Mouse (Mus musculus) B cell, adult (primary cell): ENCODE measurements around the gene Ltn1. TPM values are rescaled to one million over a fixed set of nuclear protein-coding genes. Genes with fewer than 3 reads are reported as not detected.

ENCODE experiments used
- total RNA-seq: library from RNA; stranded (reverse); gene quantifications from 4 replicates; pipeline ENCODE4 v1.2.4, GENCODE M21; 2023; ENCODE audit not compliant: inconsistent age

Gene Ltn1
- total RNA-seq = 42.1 to 50.0 TPM (median 46.0 TPM) in 4 replicates

DNA sequence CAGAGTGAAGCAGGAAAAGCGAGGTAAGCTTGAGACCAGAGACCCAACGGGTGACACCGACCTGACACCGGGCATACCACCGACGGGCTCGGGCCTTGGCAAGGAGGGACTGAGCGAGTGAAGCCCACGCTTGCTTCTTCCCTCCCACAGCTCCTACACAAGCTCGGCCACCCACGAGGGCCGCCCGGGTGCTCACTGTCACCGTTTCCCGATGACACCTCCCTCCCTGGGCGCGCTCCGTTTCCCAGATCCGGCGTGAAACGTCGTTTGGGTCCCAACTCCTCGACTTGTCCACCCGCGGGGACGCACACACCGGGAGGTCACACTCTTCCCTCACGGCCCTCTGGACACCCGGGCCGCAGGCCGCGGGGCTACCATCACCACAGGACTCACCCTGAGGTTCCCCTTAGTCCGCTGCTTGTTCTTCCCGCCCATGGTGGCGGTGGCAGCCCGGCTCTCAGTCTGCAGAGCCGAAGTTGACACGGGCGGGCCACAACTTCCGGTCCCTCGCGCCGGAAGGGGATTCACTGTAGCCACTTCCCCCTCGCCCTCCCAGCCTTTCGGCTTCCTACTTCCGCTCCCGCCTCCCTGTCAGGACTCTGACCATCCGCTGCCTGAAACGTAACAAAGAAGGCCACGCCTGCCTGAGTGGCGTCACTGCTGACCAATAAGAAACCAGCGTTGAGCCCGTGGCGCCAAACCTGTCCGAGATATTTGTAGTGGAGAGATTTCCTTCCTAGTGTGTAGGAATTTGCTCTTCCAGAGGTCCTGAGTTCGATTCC, at the start of gene Ltn1:
Gene Ltn1, minus strand, starts transcription at position 580 of the 782 bp plus-strand sequence.

DNA sequence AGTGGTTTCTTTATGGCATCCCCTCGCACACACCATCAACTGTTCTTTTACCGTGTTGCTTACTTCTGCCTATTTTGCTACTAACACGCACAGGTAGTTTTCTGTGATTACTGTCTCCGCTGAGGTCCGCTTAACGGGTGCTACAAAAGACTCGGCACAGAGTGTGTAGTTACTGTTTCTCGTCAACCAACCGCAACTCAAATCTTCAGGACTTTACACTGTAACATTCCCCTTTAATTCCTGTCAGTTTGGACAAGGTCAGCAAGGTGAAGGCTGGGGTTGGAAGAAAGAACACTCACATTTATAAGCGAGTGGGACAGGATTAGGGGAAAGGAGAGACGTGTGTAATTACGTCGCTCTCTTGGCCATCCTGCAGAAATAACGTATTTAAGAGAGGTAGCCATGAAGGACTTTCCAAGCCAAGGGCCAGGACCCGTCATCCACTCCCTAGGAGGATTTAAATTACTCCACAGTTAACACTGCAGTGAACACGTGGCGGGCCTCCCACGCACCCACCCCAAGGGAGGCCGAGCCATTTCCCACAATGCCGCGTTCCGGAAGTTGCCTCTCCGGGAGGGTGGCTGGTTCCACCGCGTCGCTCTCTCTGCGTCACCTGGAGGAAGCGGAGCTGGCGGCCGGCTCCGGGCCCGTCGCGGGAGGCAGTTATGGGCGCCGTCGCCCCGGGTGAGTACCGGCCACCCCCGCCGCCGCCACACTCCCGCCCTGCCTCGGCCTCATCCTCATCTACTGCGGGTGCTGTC, 22.2 kb upstream of the Ltn1 start, which contains the start of gene Usp16:
Gene Usp16, plus strand, starts transcription at position 285 of the 761 bp plus-strand sequence.

DNA sequence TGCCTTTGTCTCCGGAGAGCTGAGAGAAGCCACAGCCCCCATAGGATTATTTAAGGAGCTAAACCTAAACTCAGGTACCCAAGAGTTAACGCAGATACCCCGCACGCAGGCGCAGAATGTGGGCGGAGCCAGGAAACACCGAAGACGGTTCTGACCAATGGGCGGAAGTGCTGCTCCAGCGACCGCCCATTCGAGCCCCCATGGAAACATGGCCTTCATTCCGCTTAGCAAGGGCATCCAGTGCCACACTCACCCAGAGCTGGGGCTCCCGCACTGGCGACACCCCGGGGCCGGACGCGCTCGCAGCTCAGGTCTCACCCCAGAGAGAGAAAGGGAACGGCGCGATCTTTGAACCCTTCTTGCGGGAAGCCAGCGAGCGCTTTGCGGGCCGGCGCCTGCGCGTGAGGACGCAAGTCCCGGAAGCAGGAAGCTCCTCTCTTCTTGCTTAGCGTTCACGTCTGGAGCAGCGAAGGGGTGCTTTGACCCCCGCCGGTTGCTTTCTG, 7.8 kb upstream of the Ltn1 start, which contains the start of gene Rwdd2b:
Gene Rwdd2b, minus strand, starts transcription at position 390 of the 503 bp plus-strand sequence.

DNA sequence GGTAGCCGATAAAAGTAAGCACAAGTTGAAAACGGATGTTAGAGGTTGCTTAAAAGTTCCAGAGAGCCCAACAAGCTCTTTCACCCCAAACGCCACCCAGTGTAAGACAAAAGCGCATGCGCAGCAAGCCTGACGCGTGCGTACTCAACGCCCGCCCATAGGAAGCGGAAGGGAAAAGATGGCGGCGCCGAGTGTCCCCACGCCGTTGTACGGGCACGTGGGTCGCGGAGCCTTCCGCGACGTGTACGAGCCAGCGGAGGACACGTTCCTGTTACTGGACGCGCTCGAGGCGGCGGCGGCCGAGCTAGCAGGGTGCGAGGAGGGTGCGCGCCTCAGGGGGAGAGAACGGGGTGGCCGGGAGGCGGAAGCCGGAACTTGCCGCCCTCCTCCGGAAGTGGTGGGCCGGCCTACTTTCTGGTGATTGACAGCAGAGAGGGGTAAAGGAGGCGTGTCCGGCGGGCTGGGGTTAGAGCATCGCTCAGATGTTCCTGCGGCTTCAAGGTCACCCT, 78.3 kb downstream of the Ltn1 start, which contains the start of gene N6amt1:
Gene N6amt1, plus strand, starts transcription at position 111 of the 509 bp plus-strand sequence.

Other genes with a start within 250 kb of the Ltn1 start
- 15.4 to 21.4 TPM (median 21.2 TPM) in 4 replicates for gene N6amt1, start 78.4 kb downstream of the Ltn1 start, total RNA-seq
- 5.1 to 8.9 TPM (median 6.2 TPM) in 4 replicates for gene Rwdd2b, start 8.0 kb upstream of the Ltn1 start, total RNA-seq
- 154 to 176 TPM (median 157 TPM) in 4 replicates for gene Usp16, start 22.1 kb upstream of the Ltn1 start, total RNA-seq
- 156 to 193 TPM (median 161 TPM) in 4 replicates for gene Cct8, start 63.3 kb upstream of the Ltn1 start, total RNA-seq
- not detected in 4 replicates for gene Map3k7cl, start 120.7 kb upstream of the Ltn1 start, total RNA-seq